Mouse (Mus musculus): ENCODE data around the gene Ahdc1.

- TF ChIP-seq CTCF (IDR thresholded peaks at IDR 0.05; ENCODE audit: low read depth) (no peak), EP300 (IDR thresholded peaks at IDR 0.05; ENCODE audit: low read depth) (no peak)
Observed at GRCm38 (mm10) chr4:133047353-133048105, 36.5 kb downstream of the Ahdc1 start.

Data from heart, postnatal 0 days (tissue).